Mouse (Mus musculus): ENCODE measurements around the gene Slc6a1. TPM values are rescaled to one million over a fixed set of nuclear protein-coding genes. Genes with fewer than 3 reads are reported as not detected.

Gene Slc6a1
- total RNA-seq, 1 experiment from 2014 or later, result not detected

Other genes starting within 250 kb of the Slc6a1 start
- gene Atp2b2, start 240.0 kb upstream of the Slc6a1 start, total RNA-seq (2017), result not detected in 2 replicates
- not detected in 2 replicates for gene Slc6a11, start 151.4 kb upstream of the Slc6a1 start, total RNA-seq (2017)
- gene Hrh1, start 115.3 kb downstream of the Slc6a1 start, total RNA-seq (2017), result 0.05 TPM in 1 of 2 replicates, not detected in the other

Data from hematopoietic stem cell, adult 5-6 weeks (primary cell).